Mouse (Mus musculus): ENCODE measurements around the gene Il21r.

The Il21r gene

DNA sequence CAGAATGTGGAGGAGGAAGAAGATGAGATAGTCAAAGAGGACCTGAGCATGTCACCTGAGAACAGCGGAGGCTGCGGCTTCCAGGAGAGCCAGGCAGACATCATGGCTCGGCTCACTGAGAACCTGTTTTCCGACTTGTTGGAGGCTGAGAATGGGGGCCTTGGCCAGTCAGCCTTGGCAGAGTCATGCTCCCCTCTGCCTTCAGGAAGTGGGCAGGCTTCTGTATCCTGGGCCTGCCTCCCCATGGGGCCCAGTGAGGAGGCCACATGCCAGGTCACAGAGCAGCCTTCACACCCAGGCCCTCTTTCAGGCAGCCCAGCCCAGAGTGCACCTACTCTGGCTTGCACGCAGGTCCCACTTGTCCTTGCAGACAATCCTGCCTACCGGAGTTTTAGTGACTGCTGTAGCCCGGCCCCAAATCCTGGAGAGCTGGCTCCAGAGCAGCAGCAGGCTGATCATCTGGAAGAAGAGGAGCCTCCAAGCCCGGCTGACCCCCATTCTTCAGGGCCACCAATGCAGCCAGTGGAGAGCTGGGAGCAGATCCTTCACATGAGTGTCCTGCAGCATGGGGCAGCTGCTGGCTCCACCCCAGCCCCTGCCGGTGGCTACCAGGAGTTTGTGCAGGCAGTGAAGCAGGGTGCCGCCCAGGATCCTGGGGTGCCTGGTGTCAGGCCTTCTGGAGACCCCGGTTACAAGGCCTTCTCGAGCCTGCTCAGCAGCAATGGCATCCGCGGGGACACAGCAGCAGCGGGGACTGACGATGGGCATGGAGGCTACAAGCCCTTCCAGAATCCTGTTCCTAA is 27.3 kb upstream of the Il21r start:
- DNase-seq, result no peak

DNA sequence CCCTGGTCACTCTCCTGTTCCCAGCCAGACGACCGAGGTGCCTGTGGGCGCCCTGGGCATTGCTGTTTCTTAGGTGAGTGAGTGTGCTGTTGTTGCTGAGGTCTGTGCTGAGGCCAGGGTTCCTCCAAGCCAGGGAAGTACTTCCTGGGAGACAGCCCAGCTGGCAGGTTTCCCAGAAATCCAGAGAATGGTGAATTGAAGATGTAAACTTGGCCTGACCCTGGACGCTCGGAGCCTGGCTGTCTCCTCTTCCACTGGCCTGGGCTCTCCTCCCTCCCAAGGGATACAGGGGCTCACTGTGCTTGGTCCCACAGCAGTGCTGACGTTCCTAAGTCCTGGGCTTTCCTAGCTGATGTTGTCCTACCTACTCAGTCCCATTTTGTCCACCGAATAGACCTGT is 26.2 kb upstream of the Il21r start:
- DNase-seq, result peak; percentile 85 to 89

GRCm38 (mm10) chr7:125577486-125578088 is 25.6 kb upstream of the Il21r start:
- DNase-seq, result no peak

DNA sequence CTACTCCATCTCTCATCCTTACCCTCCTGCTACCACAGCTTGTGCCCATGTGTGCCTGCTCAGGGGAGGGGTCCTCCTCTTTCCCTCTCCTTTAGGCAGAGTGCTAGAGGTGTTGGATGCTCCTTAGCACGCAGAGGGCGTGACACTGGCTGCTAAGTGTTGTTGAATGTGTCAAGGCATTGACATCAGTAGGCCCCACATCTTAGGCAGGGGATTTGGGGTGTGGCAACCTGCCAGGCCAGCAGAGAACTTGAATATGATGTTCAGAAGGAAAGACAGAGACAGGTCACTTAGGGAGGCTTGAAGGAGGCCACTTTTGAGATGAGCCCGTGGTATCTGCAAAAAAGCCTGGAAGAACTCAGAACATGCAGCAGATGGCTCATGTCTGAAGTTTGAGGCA is 25.1 kb upstream of the Il21r start:
- DNase-seq, result no peak

DNA sequence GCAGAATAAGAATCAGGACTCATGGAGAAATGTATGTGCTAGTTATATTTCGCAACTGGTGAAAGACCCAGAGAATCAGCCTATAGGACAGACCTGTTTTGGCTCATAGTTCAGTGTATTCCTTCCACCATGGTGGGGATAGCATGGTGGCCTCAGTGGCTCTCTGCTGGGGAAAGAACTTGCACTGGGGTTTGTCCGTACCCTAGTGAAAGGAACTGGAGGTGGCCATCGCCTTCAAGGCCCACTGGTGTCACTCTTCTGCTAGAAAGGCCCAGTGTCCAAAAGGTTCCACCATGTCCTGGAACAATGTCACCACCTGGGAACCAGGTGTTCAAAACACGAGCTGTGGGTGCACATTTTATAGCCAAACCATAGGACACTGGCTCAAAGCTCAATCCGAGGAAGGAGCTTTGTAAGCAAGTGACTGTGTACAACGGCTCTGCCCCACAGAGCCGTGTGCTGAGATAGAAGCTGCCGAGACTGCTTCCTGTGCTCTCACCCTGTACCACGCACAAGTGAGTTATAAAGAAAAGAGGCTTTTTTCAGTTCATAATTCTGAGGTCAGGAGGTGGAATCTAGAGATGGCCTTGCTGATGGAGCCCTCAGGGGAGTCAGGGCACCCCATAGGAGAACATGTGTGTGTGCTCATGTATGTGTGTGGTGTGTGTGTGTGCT is 23.5 kb upstream of the Il21r start:
- DNase-seq, result no peak

GRCm38 (mm10) chr7:125580220-125580549 is 23.0 kb upstream of the Il21r start:
- no peak for DNase-seq

DNA sequence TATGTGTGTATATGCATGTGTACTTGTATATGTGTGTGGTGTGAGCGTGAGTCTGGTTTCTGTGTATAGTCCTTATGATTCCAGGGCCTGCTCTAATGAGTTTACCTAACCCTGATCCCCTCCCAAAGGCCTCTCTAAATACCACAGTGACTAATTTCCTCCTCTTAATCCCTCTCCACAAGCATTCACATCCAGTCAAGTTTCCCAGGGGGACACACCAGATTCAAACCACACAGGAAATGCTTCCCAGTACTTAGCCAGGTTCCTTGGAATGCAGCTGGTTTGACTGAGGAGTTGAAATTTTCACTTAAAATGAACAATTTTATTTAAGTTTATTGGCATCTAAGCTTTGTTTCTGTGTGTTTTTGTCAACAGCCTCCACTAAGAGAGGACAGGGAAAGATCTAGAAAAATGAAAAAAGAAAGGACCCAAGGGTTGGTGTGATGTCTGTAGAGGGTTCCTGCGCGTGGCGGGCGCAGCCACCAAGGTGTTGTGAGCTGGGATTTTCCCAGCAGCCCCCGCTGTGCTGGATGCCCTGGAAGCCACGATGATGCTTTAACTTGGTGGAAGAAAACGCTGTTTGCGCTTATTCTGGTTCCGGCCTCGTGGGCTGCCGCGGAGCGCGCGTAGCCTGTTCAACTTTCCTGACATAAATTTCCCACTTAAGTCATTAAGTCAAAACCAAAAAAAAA is 22.5 kb upstream of the Il21r start:
- DNase-seq, result peak in 1 of 2 experiments; percentile 57

DNA sequence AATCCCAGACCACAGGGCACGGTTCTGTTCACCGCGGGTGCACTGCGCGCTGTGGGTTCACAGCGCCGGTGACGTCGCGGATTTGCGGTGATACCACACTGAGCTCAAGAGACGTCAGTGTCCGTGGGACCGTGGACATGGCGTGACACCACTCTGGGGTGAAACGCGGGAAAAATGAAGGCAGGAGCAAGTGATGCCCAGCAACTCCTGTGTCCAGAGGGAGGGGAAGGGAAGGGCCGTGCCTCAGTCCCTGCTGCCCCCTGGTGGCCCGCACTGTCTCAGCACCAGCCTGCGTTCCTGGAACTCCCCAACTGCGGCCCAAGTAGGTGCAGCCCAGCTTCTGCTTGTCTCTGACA is 21.9 kb upstream of the Il21r start:
- DNase-seq, result peak; percentile 88 to 91

DNA sequence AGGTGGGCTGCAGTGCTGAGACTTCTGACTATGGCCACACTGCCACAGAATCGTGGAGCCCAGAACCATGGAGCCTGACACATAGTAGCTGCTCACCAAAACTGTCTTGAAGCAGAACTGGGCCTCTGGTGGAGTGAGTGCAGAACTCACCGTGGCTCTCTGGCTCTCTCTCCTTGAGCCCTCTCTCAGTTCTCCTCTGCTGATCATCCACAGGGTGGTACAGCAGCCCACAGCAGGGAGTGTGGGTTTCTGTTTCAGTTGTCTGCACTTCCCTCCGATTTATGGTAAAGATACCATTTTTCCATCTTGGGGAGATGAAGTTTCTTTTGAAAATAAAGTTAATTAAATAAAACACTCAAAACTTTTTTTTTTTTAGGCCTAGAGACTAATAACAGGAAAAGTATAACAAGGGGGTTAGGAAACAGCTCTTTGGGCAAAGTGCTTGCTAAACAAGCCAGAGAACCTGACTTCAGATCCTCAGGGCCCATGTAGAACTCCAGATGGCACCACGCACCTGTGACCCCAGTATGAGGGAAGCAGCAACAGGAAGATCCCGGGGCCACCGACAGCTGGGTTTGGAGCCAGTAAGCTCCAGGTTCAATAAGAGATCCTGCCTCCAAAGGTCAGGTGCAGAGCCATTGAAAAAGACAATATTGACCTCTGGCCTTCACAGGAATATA is 19.8 kb upstream of the Il21r start:
- no peak for DNase-seq

DNA sequence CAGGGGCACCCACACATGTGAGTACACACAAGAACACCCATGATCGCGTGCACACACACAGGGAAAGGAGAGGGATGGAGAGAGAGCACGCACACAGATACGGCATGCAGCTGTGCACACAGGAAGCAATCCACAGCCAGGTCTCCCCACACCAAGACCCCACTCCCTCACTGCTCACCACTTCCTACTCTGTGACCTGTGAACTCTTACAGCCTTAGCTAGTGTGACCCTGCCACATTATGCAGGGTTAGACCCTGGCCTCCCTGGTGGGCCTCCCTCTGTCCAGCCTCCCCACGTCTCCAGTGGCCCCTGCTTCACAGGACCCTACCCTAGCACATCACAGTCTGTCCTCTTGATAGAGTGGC is 19.2 kb upstream of the Il21r start:
- DNase-seq, result no peak

GRCm38 (mm10) chr7:125586355-125586754 is 16.9 kb upstream of the Il21r start:
- DNase-seq, result no peak

DNA sequence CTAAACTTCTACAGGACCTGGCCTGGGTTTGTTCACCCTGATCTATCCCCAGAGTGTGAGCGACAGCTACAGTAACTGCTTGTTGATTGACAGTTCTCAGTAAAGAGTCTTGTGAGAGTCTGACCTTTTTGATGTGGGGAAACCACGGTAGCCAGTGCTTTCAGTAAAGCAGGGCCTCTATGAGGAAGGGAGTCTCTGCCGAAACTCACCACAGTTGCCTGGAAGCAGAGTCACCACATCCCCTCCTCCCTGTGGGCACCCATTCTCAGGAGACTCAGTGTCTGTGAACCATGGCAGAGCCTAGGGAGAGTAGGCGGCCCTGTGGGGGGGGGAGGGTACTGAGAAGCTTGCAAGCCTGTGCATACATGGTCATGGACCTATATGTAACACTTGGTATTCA is 14.5 kb upstream of the Il21r start:
- DNase-seq, result no peak

DNA sequence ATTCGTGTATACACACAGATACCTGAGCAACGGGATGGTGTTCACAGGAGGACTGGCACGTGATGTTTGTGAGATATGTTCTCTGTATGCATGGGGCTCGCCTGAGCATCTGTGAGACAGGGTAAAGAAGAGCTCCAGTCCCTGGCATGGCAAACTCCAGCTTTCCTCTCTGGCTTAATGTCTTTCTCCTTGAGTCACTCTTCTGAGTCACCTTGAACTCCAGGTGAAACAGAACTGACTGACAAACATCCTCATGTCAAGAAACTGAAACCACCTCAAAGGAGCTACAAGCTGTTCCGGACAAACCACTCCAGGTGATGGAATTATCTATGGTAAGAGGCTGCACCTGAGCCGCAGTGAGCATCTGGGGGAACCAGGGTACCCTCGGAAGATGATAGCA is 13.3 kb upstream of the Il21r start:
- no peak for DNase-seq

- DNase-seq, result peak in 1 of 2 experiments; percentile 70
Observed at GRCm38 (mm10) chr7:125593831-125594230, 9.4 kb upstream of the Il21r start.

DNA sequence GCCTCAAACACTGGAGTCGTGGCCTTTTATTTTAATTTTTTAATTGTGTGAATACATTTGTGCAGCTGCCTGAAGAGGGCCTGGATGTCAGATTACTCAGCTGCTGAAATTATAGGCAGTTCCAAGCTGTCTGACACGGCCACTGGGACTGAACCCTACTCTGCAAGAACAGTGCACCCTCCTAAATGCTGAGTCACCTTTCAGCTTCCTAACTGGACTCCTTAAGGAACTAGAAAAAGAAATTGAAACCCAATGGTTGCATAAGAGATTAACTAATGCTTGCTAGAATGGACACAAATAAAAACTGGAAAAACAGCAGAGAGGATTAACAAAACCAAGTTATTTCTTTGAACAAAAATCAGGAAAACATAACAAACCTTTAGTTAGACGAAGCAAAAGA is 6.8 kb upstream of the Il21r start:
- no peak for DNase-seq

- no peak for DNase-seq
Observed at GRCm38 (mm10) chr7:125597083-125597482, 6.1 kb upstream of the Il21r start.

DNA sequence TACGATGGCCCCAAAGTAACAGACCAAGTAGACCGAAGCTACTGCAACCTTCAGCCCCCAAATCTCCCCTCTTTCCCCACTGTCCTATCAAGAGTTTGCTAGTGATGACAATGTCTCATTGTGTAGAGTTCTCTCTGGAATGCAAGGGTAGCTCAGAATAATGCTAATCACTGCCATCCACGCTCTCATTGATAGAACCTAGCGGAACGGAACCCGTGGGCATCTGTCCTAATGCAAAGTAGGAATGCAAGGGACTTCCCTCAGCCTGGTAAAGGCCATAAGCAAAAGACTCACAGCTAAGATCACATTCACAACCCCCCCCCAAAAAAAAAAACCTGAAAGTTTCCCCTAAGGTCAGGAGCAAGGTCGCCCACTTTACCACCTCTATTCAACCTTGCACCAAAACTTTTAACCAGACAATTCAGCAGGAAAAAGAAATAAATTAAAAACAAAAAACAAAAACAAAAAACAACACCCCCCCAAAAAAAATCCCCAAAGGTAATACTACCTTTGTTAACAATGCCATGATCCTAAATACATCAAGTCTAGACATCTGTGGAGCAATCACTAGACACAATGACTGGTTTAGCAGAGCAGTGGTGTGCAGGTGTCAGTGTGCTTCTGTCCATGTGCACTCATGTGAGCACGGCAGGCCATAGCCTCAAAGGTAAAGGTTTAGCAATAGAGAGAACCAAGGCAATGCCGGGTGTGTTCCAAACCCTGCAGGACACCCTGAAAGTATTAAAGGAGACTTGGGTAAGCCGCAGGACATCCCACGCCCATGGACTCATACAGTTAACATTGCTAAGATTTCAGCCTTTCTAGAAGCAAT is 5.5 kb upstream of the Il21r start:
- no peak for DNase-seq

GRCm38 (mm10) chr7:125599373-125599973 is 3.8 kb upstream of the Il21r start:
- DNase-seq, result no peak

GRCm38 (mm10) chr7:125600136-125600535 is 3.1 kb upstream of the Il21r start:
- DNase-seq, result no peak

- DNase-seq, result no peak
Observed at GRCm38 (mm10) chr7:125600612-125601279, 2.5 kb upstream of the Il21r start.

GRCm38 (mm10) chr7:125601280-125601670 is 2.0 kb upstream of the Il21r start:
- no peak for DNase-seq
